Mouse (Mus musculus): ENCODE data around the gene Patz1. TPM values are rescaled to one million over a fixed set of nuclear protein-coding genes. Genes with fewer than 3 reads are reported as not detected.
A peak's percentile ranks its signal among the peaks of the same experiment; 100 is the strongest.

The Patz1 gene
- polyA plus RNA-seq, 1 experiment = 216 TPM

GRCm38 (mm10) chr11:3297871-3298812, 9.5 kb downstream of the Patz1 start:
- Histone ChIP-seq H3K27me3 (ENCODE audit: control insufficient read depth, insufficient read depth, low read length) (no peaks in the 10 kb centered on the region), H3K4me3 (ENCODE audit: control insufficient read depth, insufficient read depth, low read length) (peak overlapping the region; percentile 13; the same call in 1 of the 2 replicates), H3K36me3 (ENCODE audit: control insufficient read depth, insufficient read depth, low read length) (peaks cover 54% of the 10 kb centered on the region), H3K27ac (ENCODE audit: control insufficient read depth, insufficient read depth, low read length) (peak overlapping the region; percentile 81), H3K4me1 (replicated peaks; ENCODE audit: control insufficient read depth, insufficient read depth, low read length) (peaks cover 79% of the 10 kb centered on the region)
- TF ChIP-seq CTCF (IDR thresholded peaks at IDR 0.05; ENCODE audit: borderline replicate concordance, control insufficient read depth, extremely low read depth, insufficient read depth, low read length, poor library complexity) = no peak
- TF ChIP-seq POLR2A (IDR thresholded peaks at IDR 0.05; ENCODE audit: control insufficient read depth, extremely low read depth, insufficient read depth, low read length, poor library complexity) = no peak
- peak; percentile 36 for DNase-seq
- WGBS = 13% methylated on average over 10 of the region's 10 CpGs

GRCm38 (mm10) chr11:3298813-3299185, 10.1 kb downstream of the Patz1 start:
- peak overlapping the region; percentile 81 for H3K27ac ChIP-seq (ENCODE audit: control insufficient read depth, insufficient read depth, low read length)
- 18% methylated on average over 14 of the region's 14 CpGs for WGBS
- H3K4me3 ChIP-seq (ENCODE audit: control insufficient read depth, insufficient read depth, low read length) = peak overlapping the region; percentile 13
- peaks cover 58% of the 10 kb centered on the region for H3K36me3 ChIP-seq (ENCODE audit: control insufficient read depth, insufficient read depth, low read length)
- no peak for DNase-seq
- H3K27me3 ChIP-seq (ENCODE audit: control insufficient read depth, insufficient read depth, low read length) = no peaks in the 10 kb centered on the region
- H3K4me1 ChIP-seq (replicated peaks; ENCODE audit: control insufficient read depth, insufficient read depth, low read length) = peaks cover 72% of the 10 kb centered on the region
- TF ChIP-seq CTCF (IDR thresholded peaks at IDR 0.05; ENCODE audit: borderline replicate concordance, control insufficient read depth, extremely low read depth, insufficient read depth, low read length, poor library complexity) = no peak
- TF ChIP-seq POLR2A (IDR thresholded peaks at IDR 0.05; ENCODE audit: control insufficient read depth, extremely low read depth, insufficient read depth, low read length, poor library complexity) = no peak

DNA sequence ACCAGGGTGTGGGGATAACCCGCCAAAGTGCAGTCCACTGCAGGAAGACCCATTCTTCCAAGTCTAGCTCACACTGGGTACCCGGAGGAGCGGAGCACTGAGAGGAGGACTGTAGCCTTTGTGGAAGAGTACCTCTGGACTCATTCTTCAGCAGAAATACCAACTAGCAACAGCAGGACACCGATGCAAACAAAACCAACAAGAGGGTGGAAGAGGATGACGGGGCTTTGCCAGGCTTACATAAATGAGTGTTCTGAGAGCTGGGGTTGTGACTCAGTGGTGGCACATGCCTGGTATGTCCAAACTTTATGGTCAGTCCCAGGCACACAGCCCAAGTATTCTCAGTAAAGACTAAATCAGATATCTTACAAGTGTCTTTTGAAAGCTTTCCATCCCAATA, 12.4 kb downstream of the Patz1 start:
- 92% methylated on average over 5 of the region's 5 CpGs for WGBS
- no peak for TF ChIP-seq CTCF (IDR thresholded peaks at IDR 0.05; ENCODE audit: borderline replicate concordance, control insufficient read depth, extremely low read depth, insufficient read depth, low read length, poor library complexity)
- no peak for TF ChIP-seq POLR2A (IDR thresholded peaks at IDR 0.05; ENCODE audit: control insufficient read depth, extremely low read depth, insufficient read depth, low read length, poor library complexity)
- H3K36me3 ChIP-seq (ENCODE audit: control insufficient read depth, insufficient read depth, low read length) = peaks cover 67% of the 10 kb centered on the region
- no peak overlapping the region; the same call in 1 of the 2 replicates for H3K27ac ChIP-seq (ENCODE audit: control insufficient read depth, insufficient read depth, low read length)
- H3K4me3 ChIP-seq (ENCODE audit: control insufficient read depth, insufficient read depth, low read length) = no peak overlapping the region
- DNase-seq = no peak
- no peaks in the 10 kb centered on the region for H3K27me3 ChIP-seq (ENCODE audit: control insufficient read depth, insufficient read depth, low read length)
- H3K4me1 ChIP-seq (replicated peaks; ENCODE audit: control insufficient read depth, insufficient read depth, low read length) = peaks cover 54% of the 10 kb centered on the region

- Histone ChIP-seq H3K36me3 (ENCODE audit: control insufficient read depth, insufficient read depth, low read length) (peaks cover 80% of the 10 kb centered on the region), H3K4me1 (replicated peaks; ENCODE audit: control insufficient read depth, insufficient read depth, low read length) (peaks cover 45% of the 10 kb centered on the region), H3K27me3 (ENCODE audit: control insufficient read depth, insufficient read depth, low read length) (no peaks in the 10 kb centered on the region), H3K27ac (ENCODE audit: control insufficient read depth, insufficient read depth, low read length) (no peak overlapping the region), H3K4me3 (ENCODE audit: control insufficient read depth, insufficient read depth, low read length) (no peak overlapping the region)
- DNase-seq = no peak
- WGBS = 80% methylated on average over 4 of the region's 4 CpGs
- TF ChIP-seq CTCF (IDR thresholded peaks at IDR 0.05; ENCODE audit: borderline replicate concordance, control insufficient read depth, extremely low read depth, insufficient read depth, low read length, poor library complexity) (no peak), POLR2A (IDR thresholded peaks at IDR 0.05; ENCODE audit: control insufficient read depth, extremely low read depth, insufficient read depth, low read length, poor library complexity) (no peak)
Measured at GRCm38 (mm10) chr11:3302385-3302784, 13.7 kb downstream of the Patz1 start.

GRCm38 (mm10) chr11:3302792-3303191, 14.1 kb downstream of the Patz1 start:
- Histone ChIP-seq H3K36me3 (ENCODE audit: control insufficient read depth, insufficient read depth, low read length) (peaks cover 82% of the 10 kb centered on the region), H3K4me3 (ENCODE audit: control insufficient read depth, insufficient read depth, low read length) (no peak overlapping the region), H3K27me3 (ENCODE audit: control insufficient read depth, insufficient read depth, low read length) (no peaks in the 10 kb centered on the region), H3K4me1 (replicated peaks; ENCODE audit: control insufficient read depth, insufficient read depth, low read length) (peaks cover 43% of the 10 kb centered on the region), H3K27ac (ENCODE audit: control insufficient read depth, insufficient read depth, low read length) (no peak overlapping the region)
- DNase-seq = no peak
- 65% methylated on average over 4 of the region's 4 CpGs for WGBS
- TF ChIP-seq POLR2A (IDR thresholded peaks at IDR 0.05; ENCODE audit: control insufficient read depth, extremely low read depth, insufficient read depth, low read length, poor library complexity) (no peak), CTCF (IDR thresholded peaks at IDR 0.05; ENCODE audit: borderline replicate concordance, control insufficient read depth, extremely low read depth, insufficient read depth, low read length, poor library complexity) (no peak)

DNA sequence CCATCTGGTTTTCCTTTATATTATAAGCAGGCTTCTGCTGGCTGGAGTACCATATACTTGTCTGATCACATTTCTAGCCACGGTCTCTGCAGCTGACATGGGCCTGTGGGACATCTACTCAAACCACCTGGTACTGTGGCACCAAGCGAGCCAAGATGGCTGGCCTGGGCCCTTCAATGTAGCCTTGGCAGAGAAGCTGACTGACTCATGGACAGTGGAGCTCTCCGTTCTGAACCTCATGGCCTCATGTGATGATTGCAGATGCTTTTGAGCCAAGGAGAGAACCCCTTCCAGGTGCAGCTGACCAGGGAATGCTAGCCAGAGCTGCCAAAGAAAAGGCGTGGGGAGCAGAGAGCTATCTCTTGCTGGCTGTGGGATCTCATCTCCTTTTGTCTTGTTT, 17.1 kb downstream of the Patz1 start:
- H3K27me3 ChIP-seq (ENCODE audit: control insufficient read depth, insufficient read depth, low read length) = no peaks in the 10 kb centered on the region
- H3K27ac ChIP-seq (ENCODE audit: control insufficient read depth, insufficient read depth, low read length) = no peak overlapping the region
- peaks cover 83% of the 10 kb centered on the region for H3K36me3 ChIP-seq (ENCODE audit: control insufficient read depth, insufficient read depth, low read length)
- peaks cover 35% of the 10 kb centered on the region for H3K4me1 ChIP-seq (replicated peaks; ENCODE audit: control insufficient read depth, insufficient read depth, low read length)
- no peak for DNase-seq
- no peak overlapping the region for H3K4me3 ChIP-seq (ENCODE audit: control insufficient read depth, insufficient read depth, low read length)
- TF ChIP-seq POLR2A (IDR thresholded peaks at IDR 0.05; ENCODE audit: control insufficient read depth, extremely low read depth, insufficient read depth, low read length, poor library complexity) (no peak), CTCF (IDR thresholded peaks at IDR 0.05; ENCODE audit: borderline replicate concordance, control insufficient read depth, extremely low read depth, insufficient read depth, low read length, poor library complexity) (no peak)
- WGBS = 85% methylated on average over 4 of the region's 4 CpGs
